Mouse (Mus musculus) ES-CJ7 (cell line): ENCODE results near the gene Ano6.

ENCODE experiments used
- DNase-seq: peaks from one replicate; pipeline ENCODE4 v3.0.0; 2011; ENCODE audit warnings: low read depth, low spot score

Ano6 gene

GRCm38 (mm10) chr15:95767825-95768224, 22.8 kb upstream of the Ano6 start:
- DNase-seq, result peak; percentile 64

- DNase-seq, result no peak
These were observed 21.9 kb upstream of the Ano6 start for GRCm38 (mm10) chr15:95768703-95769102.

GRCm38 (mm10) chr15:95769576-95769975, 21.1 kb upstream of the Ano6 start:
- DNase-seq, result no peak

- no peak for DNase-seq
These were observed 20.3 kb upstream of the Ano6 start for GRCm38 (mm10) chr15:95770307-95770706.

- peak; percentile 53 for DNase-seq
These were observed 18.3 kb upstream of the Ano6 start for GRCm38 (mm10) chr15:95772374-95772773.

GRCm38 (mm10) chr15:95772861-95773836, 17.5 kb upstream of the Ano6 start:
- peak; percentile 83 for DNase-seq

- no peak for DNase-seq
These were observed 16.4 kb upstream of the Ano6 start for GRCm38 (mm10) chr15:95774197-95774596.

GRCm38 (mm10) chr15:95774674-95775414, 15.8 kb upstream of the Ano6 start:
- DNase-seq, result no peak

GRCm38 (mm10) chr15:95777743-95778142, 12.9 kb upstream of the Ano6 start:
- DNase-seq, result no peak

GRCm38 (mm10) chr15:95778710-95779109, 11.9 kb upstream of the Ano6 start:
- no peak for DNase-seq

GRCm38 (mm10) chr15:95786624-95787023, 4.0 kb upstream of the Ano6 start:
- DNase-seq, result no peak

GRCm38 (mm10) chr15:95787578-95787977, 3.1 kb upstream of the Ano6 start:
- DNase-seq, result peak; percentile 64

GRCm38 (mm10) chr15:95789562-95790528, 798 bp upstream of the Ano6 start:
- peak; percentile 63 for DNase-seq

GRCm38 (mm10) chr15:95791141-95791791, 623 bp downstream of the Ano6 start:
- DNase-seq, result peak; percentile 84

GRCm38 (mm10) chr15:95791855-95792254, 1.2 kb downstream of the Ano6 start:
- no peak for DNase-seq

- DNase-seq, result peak; percentile 53
These were observed 1.9 kb downstream of the Ano6 start for GRCm38 (mm10) chr15:95792261-95793260.

GRCm38 (mm10) chr15:95793748-95794491, 3.3 kb downstream of the Ano6 start:
- DNase-seq, result peak; percentile 28

- DNase-seq, result no peak
These were observed 4.2 kb downstream of the Ano6 start for GRCm38 (mm10) chr15:95794611-95795565.
